Mouse (Mus musculus) midbrain, embryonic 14.5 days (tissue): Measurements from ENCODE around the gene Pycr1. TPM values are rescaled to one million over a fixed set of nuclear protein-coding genes. Genes with fewer than 3 reads are reported as not detected.
A peak's percentile ranks its signal among the peaks of the same experiment; 100 is the strongest.

Experiments
- ATAC-seq: fragments of 200-750 bp; cut with Nextera tagmentation; 2 replicates; pipeline ENCODE4 v1.8.0; 2017; ENCODE audit warnings: moderate number of reproducible peaks, moderate library complexity; ENCODE audit not compliant: low FRiP score, low TSS enrichment
- DNase-seq: peaks from one replicate; pipeline ENCODE4 v3.0.0-alpha.2; 2015
- H3K27ac ChIP-seq: fragments of 300-500 bp; sonication (generic); replicated peaks from 2 replicates; pipeline ENCODE4 v1.5.1; 2014; ENCODE audit warnings: mild to moderate bottlenecking, low read depth, low read length, moderate library complexity
- H3K27me3 ChIP-seq: fragments of 300-500 bp; sonication (generic); 2 replicates; pipeline ENCODE4 v1.6.1; 2014; ENCODE audit warnings: low read length, control low read depth, mixed read lengths; ENCODE audit not compliant: control insufficient read depth, insufficient read depth
- H3K36me3 ChIP-seq: fragments of 300-500 bp; sonication (generic); 2 replicates; pipeline ENCODE4 v1.6.1; 2014; ENCODE audit warnings: low read length, control low read depth; ENCODE audit not compliant: control insufficient read depth, insufficient read depth
- H3K4me1 ChIP-seq: fragments of 300-500 bp; sonication (generic); 2 replicates; pipeline ENCODE4 v1.6.1; 2014; ENCODE audit warnings: mild to moderate bottlenecking, antibody characterized with exemption, low read length, control low read depth; ENCODE audit not compliant: control insufficient read depth, insufficient read depth
- H3K4me2 ChIP-seq: fragments of 300-500 bp; sonication (generic); 2 replicates; pipeline ENCODE4 v1.6.1; 2014; ENCODE audit warnings: mild to moderate bottlenecking, low read length, moderate library complexity
- H3K4me3 ChIP-seq: fragments of 300-500 bp; sonication (generic); replicated peaks from 2 replicates; pipeline ENCODE4 v1.5.1; 2014; ENCODE audit warnings: low read depth, low read length
- H3K9ac ChIP-seq: fragments of 300-500 bp; sonication (generic); replicated peaks from 2 replicates; pipeline ENCODE4 v1.6.1; 2014; ENCODE audit warnings: mild to moderate bottlenecking, low read length, moderate library complexity
- H3K9me3 ChIP-seq: fragments of 300-500 bp; sonication (generic); 2 replicates; pipeline ENCODE4 v1.6.1; 2016; ENCODE audit warnings: low read length, control low read depth, mixed read lengths; ENCODE audit not compliant: control insufficient read depth
- WGBS: fragments of 180-500 bp; shearing (Covaris S2); extraction: QIAGEN DNeasy Blood & Tissue Kit; methylation state at CpG from one replicate; pipeline ENCODE4 v1.1.7; 2014; 5-methylcytosine and 5-hydroxymethylcytosine counted together
- polyA plus RNA-seq: library from polyadenylated mRNA; unstranded; fragments of >200 nt; fragmentation: Nextera tagmentation; extraction: Ambion mirVana; gene quantifications from 2 replicates; pipeline ENCODE4 v1.2.1, GENCODE M21; 2014

The Pycr1 gene
- polyA plus RNA-seq, 1 experiment from 2014 or later, result 18.5 TPM

DNA sequence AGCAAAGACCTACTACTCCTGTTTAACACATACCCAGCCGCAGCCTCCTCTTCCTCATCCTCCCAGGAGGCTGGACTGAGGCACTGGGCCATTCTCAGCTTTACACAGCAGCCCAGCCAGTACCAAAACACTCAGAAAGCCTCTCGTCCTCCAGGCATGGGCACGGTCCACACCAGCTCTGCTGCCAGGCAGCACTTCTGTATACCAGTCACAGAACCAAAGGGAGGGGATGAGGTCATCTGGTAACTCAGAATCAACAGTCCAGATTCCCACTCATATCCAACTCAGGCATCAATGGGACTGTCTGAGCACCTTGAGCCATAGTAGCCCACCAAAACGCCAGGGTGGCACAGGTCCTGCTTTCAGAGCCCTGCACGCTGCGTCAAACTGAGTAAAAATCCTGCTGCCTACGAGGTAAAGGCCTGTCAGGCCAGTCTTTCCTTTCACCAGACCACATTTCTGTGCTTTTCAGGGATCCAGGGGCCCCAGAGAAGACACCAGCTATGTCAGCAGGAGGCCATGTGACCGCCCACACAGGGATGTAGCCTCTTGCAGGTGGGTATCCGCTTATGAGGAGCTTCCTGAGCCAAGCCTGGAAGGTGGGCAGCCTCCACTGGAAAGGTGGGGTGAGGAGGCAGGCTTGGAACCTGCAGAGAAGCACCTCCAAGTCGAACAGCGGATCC lies 16.6 kb downstream of the Pycr1 start:
- Histone ChIP-seq H3K36me3 (peaks cover 41% of the 10 kb centered on the region), H3K4me1 (peaks cover 19% of the 10 kb centered on the region), H3K27ac (no peak overlapping the region), H3K9me3 (no peaks in the 10 kb centered on the region), H3K9ac (no peak overlapping the region), H3K27me3 (no peaks in the 10 kb centered on the region), H3K4me3 (no peak overlapping the region), H3K4me2 (no peak overlapping the region)
- 93% methylated on average over 11 of the region's 11 CpGs for WGBS
- no peak for DNase-seq
- no peak for ATAC-seq

DNA sequence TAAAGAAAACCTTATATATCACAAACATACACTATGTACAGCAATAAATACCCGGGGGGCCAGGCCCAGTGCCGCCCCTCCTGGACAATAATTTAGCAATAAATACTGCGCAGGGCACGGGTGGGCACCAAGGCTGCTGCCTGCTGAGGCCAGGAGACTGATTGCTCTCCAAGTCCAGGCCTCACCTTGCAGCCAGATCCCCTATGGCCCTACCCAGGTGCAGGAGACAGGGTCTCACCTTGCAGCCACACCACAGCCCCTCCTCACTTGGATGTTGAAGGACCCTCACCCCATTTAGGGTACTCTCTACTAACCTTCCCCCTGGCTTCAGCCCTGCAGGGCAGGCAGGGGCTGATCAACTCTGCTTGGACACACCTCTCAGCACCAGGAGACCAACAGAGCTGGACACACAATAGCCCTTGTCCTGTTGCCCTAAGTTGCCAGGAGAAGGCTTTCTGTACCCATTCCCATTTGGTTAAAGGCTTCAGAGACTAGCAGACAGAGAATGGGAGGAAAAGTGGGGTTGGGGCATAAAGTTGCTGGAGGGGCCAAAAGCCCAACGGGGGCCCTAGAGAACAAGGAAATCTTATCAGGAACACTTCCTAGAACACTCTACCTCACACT lies 18.3 kb downstream of the Pycr1 start, which contains the start of gene Sirt7:
Sirt7 (minus strand) TSS at position 89 of the 624 bp plus-strand sequence.
- H3K27ac ChIP-seq, result peak within 1 kb of the TSS; percentile 86
- H3K9ac ChIP-seq, result peak within 1 kb of the TSS; percentile 72
- H3K4me1 ChIP-seq, result peaks cover 14% of the 10 kb centered on the region
- H3K4me3 ChIP-seq, result peak within 1 kb of the TSS; percentile 94
- H3K4me2 ChIP-seq, result peak within 1 kb of the TSS; percentile 98
- no peaks in the 10 kb centered on the region for H3K9me3 ChIP-seq
- no peaks in the 10 kb centered on the region for H3K27me3 ChIP-seq
- ATAC-seq, result peak; percentile 31; the same call in 1 of the 2 replicates
- no peak for DNase-seq
- 25% methylated on average over 5 of the region's 5 CpGs for WGBS
- peaks cover 58% of the 10 kb centered on the region for H3K36me3 ChIP-seq

DNA sequence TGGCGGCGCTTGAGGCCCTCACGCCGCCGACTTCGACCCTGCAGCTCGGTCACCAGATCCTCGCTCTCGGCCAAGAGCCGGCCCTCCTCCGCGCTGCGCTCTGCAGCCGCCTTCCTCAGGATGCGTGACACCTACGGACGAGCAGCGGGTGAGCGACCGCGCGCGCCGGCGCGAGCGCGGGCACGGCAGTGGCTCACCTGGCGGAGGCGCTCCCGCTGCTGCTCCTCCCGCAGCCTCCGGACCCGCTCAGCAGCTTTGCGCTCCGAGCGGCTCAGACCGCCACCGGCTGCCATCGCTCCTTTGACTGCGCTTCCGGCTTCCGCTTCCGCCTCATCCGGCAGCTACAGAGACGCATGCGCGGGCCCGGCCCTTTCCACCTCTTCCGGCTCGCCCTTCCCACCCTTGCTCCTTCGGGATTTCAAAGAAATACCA lies 18.9 kb downstream of the Pycr1 start:
- Histone ChIP-seq H3K27me3 (no peaks in the 10 kb centered on the region), H3K4me2 (peak overlapping the region; percentile 98), H3K4me3 (peak overlapping the region; percentile 94), H3K4me1 (peaks cover 14% of the 10 kb centered on the region), H3K27ac (peak overlapping the region; percentile 86), H3K36me3 (peaks cover 63% of the 10 kb centered on the region), H3K9ac (peak overlapping the region; percentile 72), H3K9me3 (no peaks in the 10 kb centered on the region)
- WGBS, result under 1% methylated on average over 43 of the region's 53 CpGs
- peak; percentile 83 for ATAC-seq
- DNase-seq, result peak; percentile 95

DNA sequence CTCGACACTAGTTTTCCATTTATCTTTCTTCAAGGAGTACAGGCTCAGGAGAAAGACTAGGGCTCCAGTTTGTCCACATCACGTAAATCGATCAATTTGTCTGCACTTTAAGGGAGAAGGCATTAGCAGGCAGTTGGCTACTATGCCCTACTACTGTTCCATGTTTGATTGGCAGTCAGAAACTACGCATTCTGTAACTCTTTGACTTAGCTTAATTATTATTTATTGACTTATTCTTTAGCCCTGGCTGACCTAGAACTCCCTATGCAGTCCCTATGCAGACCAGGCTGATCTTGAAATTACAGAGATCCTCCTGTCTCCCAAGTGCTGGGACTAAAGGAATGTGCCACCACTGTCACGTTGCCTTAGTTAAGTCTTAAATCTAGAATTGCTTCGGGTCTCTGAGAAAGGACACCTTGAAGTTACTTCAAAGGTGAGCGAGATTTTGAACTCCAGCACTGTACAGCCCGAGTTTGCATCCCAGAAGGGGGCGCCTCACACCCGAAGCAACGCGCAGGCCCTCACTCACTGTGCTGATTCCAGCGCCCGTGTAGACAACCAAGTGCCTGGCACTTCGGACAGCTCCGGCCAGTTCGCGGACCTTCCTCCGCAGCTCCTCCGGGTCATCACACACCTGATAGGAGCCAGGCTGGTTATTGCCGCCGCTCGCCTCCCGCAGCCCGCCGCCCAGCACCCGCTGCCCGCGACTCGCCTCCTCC lies 19.4 kb downstream of the Pycr1 start:
- peak; percentile 72 for DNase-seq
- no peaks in the 10 kb centered on the region for H3K9me3 ChIP-seq
- peak overlapping the region; percentile 94 for H3K4me3 ChIP-seq
- no peaks in the 10 kb centered on the region for H3K27me3 ChIP-seq
- H3K9ac ChIP-seq, result peak overlapping the region; percentile 72
- peak overlapping the region; percentile 98 for H3K4me2 ChIP-seq
- H3K27ac ChIP-seq, result peak overlapping the region; percentile 86
- WGBS, result 14% methylated on average over 30 of the region's 30 CpGs
- H3K36me3 ChIP-seq, result peaks cover 64% of the 10 kb centered on the region
- peak; percentile 46; the same call in 1 of the 2 replicates for ATAC-seq
- peaks cover 14% of the 10 kb centered on the region for H3K4me1 ChIP-seq

DNA sequence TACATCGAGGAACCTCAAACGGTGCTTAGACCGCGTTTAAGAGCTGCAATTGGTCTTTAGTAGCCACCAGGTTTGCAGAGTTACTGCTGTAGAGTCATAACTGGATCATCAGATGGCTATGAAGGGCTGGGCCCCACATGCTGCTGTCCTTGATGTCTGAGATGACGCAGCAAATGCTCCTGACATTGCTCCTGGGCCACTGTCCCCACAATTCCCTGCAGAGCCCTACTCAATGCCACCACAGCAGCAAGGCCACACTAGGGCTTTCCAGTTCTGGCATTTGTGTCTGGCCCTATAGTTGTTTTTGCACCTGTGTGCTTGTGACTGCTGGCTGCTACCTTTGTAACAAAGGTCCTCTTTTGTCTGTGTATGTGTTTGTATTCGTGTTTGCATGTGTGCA lies 20.8 kb downstream of the Pycr1 start:
- H3K4me3 ChIP-seq, result no peak overlapping the region
- no peaks in the 10 kb centered on the region for H3K27me3 ChIP-seq
- no peaks in the 10 kb centered on the region for H3K9me3 ChIP-seq
- DNase-seq (no peak), ATAC-seq (no peak)
- H3K4me2 ChIP-seq, result no peak overlapping the region
- peaks cover 65% of the 10 kb centered on the region for H3K36me3 ChIP-seq
- WGBS, result 89% methylated on average over 6 of the region's 6 CpGs
- H3K4me1 ChIP-seq, result peaks cover 14% of the 10 kb centered on the region
- H3K27ac ChIP-seq, result no peak overlapping the region
- no peak overlapping the region for H3K9ac ChIP-seq

DNA sequence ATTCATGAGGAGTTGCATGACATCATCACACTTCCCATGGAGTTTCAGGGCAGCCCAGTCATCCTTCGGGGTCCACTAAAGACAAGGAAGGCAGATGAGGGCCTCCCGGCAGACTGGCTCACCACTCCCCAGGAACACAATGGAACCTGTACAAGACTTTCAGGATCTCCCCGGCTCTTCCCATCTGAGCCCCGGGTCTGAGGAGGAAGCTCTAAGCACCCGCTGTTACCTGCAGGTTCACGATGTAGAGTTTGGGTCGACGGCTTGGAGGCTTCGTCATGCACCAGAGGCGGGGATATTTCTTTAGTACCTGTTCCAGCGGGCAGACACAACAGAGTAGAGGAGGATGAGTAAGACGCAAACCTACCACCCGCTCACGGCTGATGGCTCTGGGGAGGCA lies 23.4 kb downstream of the Pycr1 start:
- Histone ChIP-seq H3K27me3 (no peaks in the 10 kb centered on the region), H3K9me3 (no peaks in the 10 kb centered on the region), H3K4me3 (no peak overlapping the region), H3K4me2 (no peak overlapping the region), H3K4me1 (peaks cover 17% of the 10 kb centered on the region), H3K36me3 (peaks cover 52% of the 10 kb centered on the region), H3K9ac (no peak overlapping the region), H3K27ac (no peak overlapping the region)
- 95% methylated on average over 14 of the region's 14 CpGs for WGBS
- no peak for DNase-seq
- no peak for ATAC-seq

DNA sequence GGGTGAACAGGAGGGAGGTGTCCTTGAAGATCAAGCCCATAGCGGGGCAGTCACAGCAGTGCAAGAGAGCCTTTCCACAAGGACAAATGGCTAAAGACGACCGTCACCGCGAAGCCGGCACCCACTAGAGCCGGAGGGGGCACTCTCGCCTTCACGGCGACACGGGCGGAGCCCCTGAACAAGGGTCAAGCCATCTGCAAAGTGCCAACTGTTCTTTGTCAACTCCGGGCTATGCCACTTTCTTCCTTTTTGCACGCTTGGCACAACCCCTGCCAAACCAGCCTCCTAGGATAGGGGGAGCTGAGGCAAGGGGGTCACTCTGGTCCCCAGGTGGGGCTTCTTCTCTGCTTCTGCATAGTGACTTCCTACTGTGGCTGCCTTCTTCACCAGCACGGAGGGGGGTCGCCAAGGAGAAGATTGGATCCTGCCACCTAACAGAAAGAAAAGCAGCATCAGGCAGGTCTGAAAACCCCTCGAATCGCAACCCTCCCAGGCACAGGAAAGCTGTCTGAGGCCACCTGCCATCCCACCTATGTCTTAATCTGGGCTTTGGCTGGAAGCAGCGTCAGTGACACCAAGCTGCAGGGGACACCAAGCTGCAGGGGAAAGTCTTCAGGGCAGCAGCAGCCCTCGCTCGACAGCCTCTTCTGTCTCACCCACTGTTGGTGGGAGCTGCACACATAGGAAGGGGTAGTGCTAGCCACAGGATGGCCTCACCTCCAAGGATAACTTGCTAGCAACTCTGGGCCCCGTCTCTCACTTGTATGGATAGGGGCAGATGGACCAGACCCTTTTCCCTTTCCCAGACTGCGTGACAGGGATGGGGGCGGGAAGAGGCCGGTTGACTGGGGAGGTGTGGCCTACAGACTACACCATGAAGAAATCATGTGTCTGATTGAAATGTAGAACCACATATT lies 24.7 kb downstream of the Pycr1 start:
- WGBS, result 94% methylated on average over 25 of the region's 25 CpGs
- peaks cover 59% of the 10 kb centered on the region for H3K36me3 ChIP-seq
- H3K27ac ChIP-seq, result peak overlapping the region; percentile 83; the same call in 1 of the 2 replicates
- DNase-seq (no peak), ATAC-seq (no peak)
- H3K4me2 ChIP-seq, result no peak overlapping the region
- no peaks in the 10 kb centered on the region for H3K27me3 ChIP-seq
- H3K9ac ChIP-seq, result no peak overlapping the region
- H3K4me3 ChIP-seq, result no peak overlapping the region
- H3K4me1 ChIP-seq, result peaks cover 9% of the 10 kb centered on the region
- H3K9me3 ChIP-seq, result no peaks in the 10 kb centered on the region

DNA sequence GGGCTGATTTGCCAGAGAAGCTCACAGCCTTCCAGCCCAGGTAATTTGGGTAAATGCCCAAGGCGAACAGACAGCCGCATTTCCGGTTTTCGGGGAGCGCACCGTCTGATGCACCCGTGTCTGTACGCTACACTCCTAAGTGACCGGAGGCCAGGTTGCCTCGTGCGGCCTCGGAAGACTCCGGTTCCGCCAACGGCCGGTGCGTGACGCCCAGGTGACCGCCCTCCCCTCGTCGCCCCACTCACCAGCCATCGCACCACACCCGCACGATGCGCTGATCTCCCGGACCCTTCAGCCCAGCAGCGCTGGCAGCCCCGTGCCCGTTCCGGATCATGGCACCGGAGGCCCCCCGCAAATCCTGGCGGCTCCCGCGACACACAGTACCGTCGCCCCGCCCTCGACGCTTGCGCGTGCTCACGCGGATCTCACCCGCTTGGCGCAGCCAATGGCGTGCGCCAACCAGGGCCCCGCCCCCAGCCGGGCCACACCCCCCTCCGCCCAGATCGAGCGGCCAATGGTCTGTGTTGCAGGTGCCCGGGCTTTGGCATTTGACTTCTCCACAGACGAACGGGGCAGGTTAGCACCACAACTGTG lies 26.0 kb downstream of the Pycr1 start, which contains the start of gene Pcyt2:
Pcyt2 (minus strand) TSS at position 418 of the 594 bp plus-strand sequence.
- Histone ChIP-seq H3K9me3 (no peaks in the 10 kb centered on the region), H3K9ac (peak within 1 kb of the TSS; percentile 75), H3K4me1 (peaks cover 7% of the 10 kb centered on the region), H3K27me3 (no peaks in the 10 kb centered on the region), H3K27ac (peak within 1 kb of the TSS; percentile 83), H3K4me3 (peak within 1 kb of the TSS; percentile 62), H3K36me3 (peaks cover 65% of the 10 kb centered on the region), H3K4me2 (peak within 1 kb of the TSS; percentile 72)
- ATAC-seq, result peak; percentile 94
- peak; percentile 97 for DNase-seq
- WGBS, result under 1% methylated on average over 56 of the region's 56 CpGs
